Mouse (Mus musculus) testis, adult 2 months (tissue): ENCODE data around the gene Gm9844.

ENCODE experiments used
- CTCF ChIP-seq: fragments of 200-500 bp; IDR thresholded peaks from 2 replicates; pipeline ENCODE4 v1.5.1; 2012; ENCODE audit warnings: low read depth, mild to moderate bottlenecking, inconsistent platforms, low read length, moderate library complexity; ENCODE audit not compliant: control insufficient read depth, insufficient read depth, insufficient replicate concordance
- POLR2A ChIP-seq: fragments of 200-500 bp; IDR thresholded peaks from 2 replicates; pipeline ENCODE4 v1.6.1; 2012; ENCODE audit warnings: low read depth, mild to moderate bottlenecking, inconsistent platforms, low read length, moderate library complexity; ENCODE audit not compliant: control insufficient read depth

- peak; percentile 29; the same call in 1 of the 2 replicates for TF ChIP-seq CTCF
- TF ChIP-seq POLR2A, result no peak
These were observed 42.9 kb downstream of the Gm9844 start for GRCm38 (mm10) chr7:24904936-24905335.
